Mouse (Mus musculus) spleen, postnatal 14 days (tissue): ENCODE data around the gene Vmn2r21.
"Not testable (repeated sequence)": the region's sequence is repeated elsewhere in the genome, so short reads cannot be mapped to it uniquely, and the experiment has no call there.

Source experiments
- DNase-seq, 2 experiments: peaks; one replicate each; pipeline ENCODE4 v3.0.0; 2021 to 2022; ENCODE audit warnings: low spot score in 2 of 2

Gene Vmn2r21

GRCm38 (mm10) chr6:123533306-123533705, at the start of gene Vmn2r21:
Gene Vmn2r21 (minus strand): TSS chr6:123533406.
- not testable (repeated sequence) for DNase-seq

GRCm38 (mm10) chr6:123574698-123575097, 41.5 kb upstream of the Vmn2r21 start:
- DNase-seq = not testable (repeated sequence)

GRCm38 (mm10) chr6:123539755-123540154, 6.5 kb upstream of the Vmn2r21 start:
- not testable (repeated sequence) for DNase-seq

- not testable (repeated sequence) for DNase-seq
These were observed 10.8 kb downstream of the Vmn2r21 start for GRCm38 (mm10) chr6:123522263-123523011.

DNA sequence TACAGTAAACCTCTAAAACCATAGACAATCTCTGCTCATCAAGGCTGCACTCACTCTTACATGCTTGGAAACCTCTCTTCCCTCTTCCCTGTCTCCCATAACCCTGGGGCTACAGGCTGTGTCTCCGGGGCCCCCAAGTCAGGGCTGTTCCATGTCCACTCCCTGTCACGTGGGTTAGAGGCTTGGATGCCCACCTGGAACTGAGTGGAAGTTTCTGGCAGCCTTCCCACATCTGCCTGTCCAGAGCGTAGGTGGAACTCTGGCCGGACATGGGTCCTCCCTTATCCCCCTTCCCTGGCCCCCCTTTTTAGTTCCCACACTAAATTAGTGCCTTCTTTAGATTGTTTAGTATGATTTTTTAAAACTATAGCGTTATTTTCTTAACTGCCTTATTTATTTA, 60.2 kb downstream of the Vmn2r21 start:
- not testable (repeated sequence) for DNase-seq

DNA sequence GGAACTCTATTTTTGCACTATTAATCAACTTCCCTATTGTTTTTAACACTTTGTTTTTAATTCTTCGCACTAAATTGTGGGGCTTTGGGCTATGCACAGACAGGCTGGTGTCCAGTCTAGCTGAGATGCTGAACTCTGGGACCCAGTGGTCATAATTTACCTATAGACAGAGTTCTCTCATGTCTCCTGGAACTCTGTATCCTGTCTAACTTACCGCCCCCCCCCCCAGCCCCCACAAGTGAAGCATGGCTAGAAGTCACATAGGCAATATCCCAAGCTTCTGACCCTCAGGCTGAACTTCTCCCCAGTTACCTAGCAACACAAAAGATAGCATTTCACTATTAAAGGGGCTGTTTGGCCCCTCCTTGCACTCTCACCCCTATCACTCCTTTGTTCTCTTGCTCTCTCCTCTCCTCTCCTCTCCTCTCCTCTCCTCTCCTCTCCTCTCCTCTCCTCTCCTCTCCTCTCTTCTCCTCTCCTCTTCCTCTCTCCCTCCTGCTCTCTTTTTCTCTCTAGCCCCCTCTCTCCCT, 60.7 kb downstream of the Vmn2r21 start:
- DNase-seq = not testable (repeated sequence)

GRCm38 (mm10) chr6:123468651-123469050, 64.6 kb downstream of the Vmn2r21 start:
- not testable (repeated sequence) for DNase-seq
